Mouse (Mus musculus) adrenal gland, adult 8-10 months (tissue): ENCODE data around the gene Cabp7. TPM values are rescaled to one million over a fixed set of nuclear protein-coding genes. Genes with fewer than 3 reads are reported as not detected.
A peak's percentile ranks its signal among the peaks of the same experiment; 100 is the strongest.

Experiments
- DNase-seq: peaks from one replicate; pipeline ENCODE4 v3.0.0; 2022
- total RNA-seq, 4 experiments: library from RNA; stranded (reverse); gene quantifications; 2 replicates each; pipeline ENCODE4 v1.2.4; 2022

Cabp7 gene
- total RNA-seq, 4 experiments from 2014 or later: 0.12 to 0.86 (median 0.14) TPM; not detected in 1

- no peak for DNase-seq
Measured at GRCm38 (mm10) chr11:4703688-4704071, 42.9 kb downstream of the Cabp7 start.

DNA sequence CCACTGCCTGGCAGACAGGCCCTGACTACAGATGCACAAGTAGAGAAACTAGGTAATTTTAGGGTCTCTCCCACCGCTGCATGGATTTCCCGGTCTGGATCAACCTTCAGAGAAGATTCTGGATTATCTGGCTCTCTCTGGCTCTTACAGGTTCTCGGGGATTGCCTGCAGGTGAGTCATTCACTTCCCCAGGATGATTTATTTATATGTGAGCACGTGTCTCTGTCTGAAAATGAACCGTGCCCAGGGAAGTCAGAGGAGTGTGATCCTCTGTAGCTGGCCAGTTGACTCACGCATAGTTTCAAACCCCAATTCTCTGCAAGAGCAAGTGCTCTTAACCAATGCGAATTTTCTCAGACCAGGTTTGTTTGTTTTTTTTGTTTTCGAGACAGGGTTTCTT lies 45.9 kb downstream of the Cabp7 start:
- peak; percentile 58 for DNase-seq

GRCm38 (mm10) chr11:4697043-4697983 lies 49.3 kb downstream of the Cabp7 start:
- DNase-seq: peak; percentile 86

GRCm38 (mm10) chr11:4692162-4692561 lies 54.4 kb downstream of the Cabp7 start:
- DNase-seq: no peak

- peak; percentile 83 for DNase-seq
Measured at GRCm38 (mm10) chr11:4691213-4691612, 55.4 kb downstream of the Cabp7 start.

- DNase-seq: no peak
Measured at GRCm38 (mm10) chr11:4690353-4690752, 56.2 kb downstream of the Cabp7 start.

- no peak for DNase-seq
Measured at GRCm38 (mm10) chr11:4688632-4689380, 57.8 kb downstream of the Cabp7 start.

GRCm38 (mm10) chr11:4687874-4688273 lies 58.7 kb downstream of the Cabp7 start:
- DNase-seq: no peak

- DNase-seq: no peak
Measured at GRCm38 (mm10) chr11:4687027-4687426, 59.6 kb downstream of the Cabp7 start.

Other genes starting within 250 kb of the Cabp7 start
- 10 to 100 TPM; 60.9 to 82.3 (median 74.2) TPM for gene Mtmr3, start 151.9 kb downstream of the Cabp7 start, total RNA-seq
- gene Gm11032, start 126.7 kb downstream of the Cabp7 start, total RNA-seq: not detected
- gene Ascc2, start 109.0 kb downstream of the Cabp7 start, total RNA-seq: 10 to 100 TPM; 51.6 to 58.6 (median 54.9) TPM
- gene Uqcr10, start 42.4 kb downstream of the Cabp7 start, total RNA-seq: 100 to 1,000 TPM; 587 to 783 (median 663) TPM
- gene Zmat5, start 42.1 kb downstream of the Cabp7 start, total RNA-seq: 10 to 100 TPM; 46.3 to 69.2 (median 59.1) TPM
- gene Nf2, start 102.8 kb upstream of the Cabp7 start, total RNA-seq: 100 to 1,000 TPM in 2 of 4 experiments, 10 to 100 TPM in 2; 82.7 to 196 (median 122) TPM
- 10 to 100 TPM; 32.7 to 66.5 (median 46.1) TPM for gene Nipsnap1, start 127.2 kb upstream of the Cabp7 start, total RNA-seq
- 10 to 100 TPM; 30.8 to 35.1 (median 33.8) TPM for gene Thoc5, start 148.5 kb upstream of the Cabp7 start, total RNA-seq
- 1 to 10 TPM; 1.8 to 2.7 (median 2.3) TPM for gene Nefh, start 201.3 kb upstream of the Cabp7 start, total RNA-seq
- gene Ap1b1, start 240.0 kb upstream of the Cabp7 start, total RNA-seq: 10 to 100 TPM; 67.4 to 83.9 (median 73.4) TPM